Mouse (Mus musculus) embryonic facial prominence, embryonic 12.5 days (tissue): ENCODE data around the gene Npas4. TPM values are rescaled to one million over a fixed set of nuclear protein-coding genes. Genes with fewer than 3 reads are reported as not detected.

Source experiments
- ATAC-seq: fragments of 200-750 bp; cut with Nextera tagmentation; 2 replicates; pipeline ENCODE4 v1.8.0; 2017; ENCODE audit not compliant: insufficient number of reproducible peaks, insufficient read depth, low FRiP score, low TSS enrichment
- H3K27ac ChIP-seq: fragments of 300-500 bp; sonication (generic); 2 replicates; pipeline ENCODE4 v1.5.1; 2016; ENCODE audit warnings: mild to moderate bottlenecking
- H3K27me3 ChIP-seq: fragments of 300-500 bp; sonication (generic); 2 replicates; pipeline ENCODE4 v1.6.1; 2016; ENCODE audit warnings: mild to moderate bottlenecking, moderate library complexity
- H3K36me3 ChIP-seq: fragments of 300-500 bp; sonication (generic); 2 replicates; pipeline ENCODE4 v1.6.1; 2016; ENCODE audit warnings: mild to moderate bottlenecking
- H3K4me1 ChIP-seq: fragments of 300-500 bp; sonication (generic); 2 replicates; pipeline ENCODE4 v1.6.1; 2016
- H3K4me2 ChIP-seq: fragments of 300-500 bp; sonication (generic); replicated peaks from 2 replicates; pipeline ENCODE4 v1.6.1; 2016; ENCODE audit warnings: mild to moderate bottlenecking, moderate library complexity
- H3K4me3 ChIP-seq: fragments of 300-500 bp; sonication (generic); 2 replicates; pipeline ENCODE4 v1.5.1; 2016; ENCODE audit warnings: mild to moderate bottlenecking
- H3K9ac ChIP-seq: fragments of 300-500 bp; sonication (generic); 2 replicates; pipeline ENCODE4 v1.6.1; 2016; ENCODE audit warnings: mild to moderate bottlenecking, moderate library complexity
- H3K9me3 ChIP-seq: fragments of 300-500 bp; sonication (generic); 2 replicates; pipeline ENCODE4 v1.6.1; 2016; ENCODE audit warnings: mild to moderate bottlenecking, moderate library complexity
- WGBS: fragments of 180-500 bp; shearing (Covaris S2); methylation state at CpG from one replicate; pipeline ENCODE4 v1.1.7; 2016; 5-methylcytosine and 5-hydroxymethylcytosine counted together
- polyA plus RNA-seq: library from polyadenylated mRNA; unstranded; fragments of >200 nt; fragmentation: Nextera tagmentation; extraction: Ambion mirVana; gene quantifications from 2 replicates; pipeline ENCODE4 v1.2.1, GENCODE M21; 2016

Npas4 gene
- polyA plus RNA-seq = 0.08 TPM in 1 of 2 replicates, not detected in the other

GRCm38 (mm10) chr19:4990256-4990625 lies at the start of gene Npas4:
TSS of gene Npas4 (minus strand) at chr19:4990316.
- H3K9ac ChIP-seq = no peak within 1 kb of the TSS
- no peak within 1 kb of the TSS for H3K27ac ChIP-seq
- ATAC-seq = no peak
- H3K9me3 ChIP-seq = no peaks in the 10 kb centered on the region
- 0 out of 2 replicates have a peak within 1 kb of the TSS, but pooled peaks have one; percentile 4 for H3K4me3 ChIP-seq
- WGBS = 22% methylated on average over 4 of the region's 4 CpGs
- H3K4me2 ChIP-seq = peak within 1 kb of the TSS; percentile 24; the same call in 1 of the 2 replicates
- H3K27me3 ChIP-seq = peaks cover 69% of the 10 kb centered on the region
- H3K4me1 ChIP-seq = no peaks in the 10 kb centered on the region
- no peaks in the 10 kb centered on the region for H3K36me3 ChIP-seq

DNA sequence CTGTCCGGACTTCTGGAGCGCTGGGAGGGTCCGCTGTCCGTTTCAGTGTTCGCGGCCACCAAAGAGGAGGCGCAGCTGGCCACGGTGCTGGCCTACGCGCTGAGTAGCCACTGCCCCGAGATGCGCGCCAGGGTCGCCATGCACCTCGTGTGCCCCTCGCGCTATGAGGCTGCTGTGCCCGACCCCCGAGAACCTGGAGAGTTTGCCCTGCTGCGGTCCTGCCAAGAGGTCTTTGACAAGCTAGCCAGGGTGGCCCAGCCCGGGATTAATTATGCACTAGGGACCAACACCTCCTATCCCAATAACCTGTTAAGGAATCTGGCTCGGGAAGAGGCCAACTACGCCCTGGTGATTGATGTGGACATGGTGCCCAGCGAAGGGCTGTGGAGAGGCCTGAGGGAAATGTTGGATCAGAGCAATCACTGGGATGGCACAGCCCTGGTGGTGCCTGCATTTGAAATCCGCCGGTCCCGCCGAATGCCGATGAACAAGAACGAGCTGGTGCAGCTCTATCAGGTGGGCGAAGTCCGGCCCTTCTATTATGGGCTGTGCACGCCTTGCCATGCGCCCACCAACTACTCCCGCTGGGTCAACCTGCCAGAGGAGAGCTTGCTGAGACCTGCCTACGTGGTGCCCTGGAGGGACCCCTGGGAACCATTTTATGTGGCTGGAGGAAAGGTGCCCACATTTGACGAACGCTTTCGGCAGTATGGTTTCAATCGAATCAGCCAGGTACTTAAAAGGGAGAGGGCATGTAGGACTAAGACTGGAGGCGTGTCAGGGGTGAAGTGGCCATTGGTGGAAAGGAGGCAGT lies 49.4 kb upstream of the Npas4 start:
- WGBS = 15% methylated on average over 41 of the region's 41 CpGs
- Histone ChIP-seq H3K4me1 (peaks cover 35% of the 10 kb centered on the region), H3K9ac (peak overlapping the region; percentile 94), H3K27ac (peak overlapping the region; percentile 83; the same call in 1 of the 2 replicates), H3K9me3 (no peaks in the 10 kb centered on the region), H3K36me3 (peaks cover 9% of the 10 kb centered on the region), H3K4me3 (peak overlapping the region; percentile 91), H3K4me2 (peak overlapping the region; percentile 99), H3K27me3 (no peaks in the 10 kb centered on the region)
- ATAC-seq = no peak

GRCm38 (mm10) chr19:5038709-5039156 lies 48.6 kb upstream of the Npas4 start, which contains the start of the genes B4gat1 and AC124502.3:
TSS of gene B4gat1 (plus strand) at chr19:5038826.
TSS of gene AC124502.3 (plus strand) at chr19:5038891.
- peak within 1 kb of the TSS; percentile 94 for H3K9ac ChIP-seq
- H3K27me3 ChIP-seq = no peaks in the 10 kb centered on the region
- H3K36me3 ChIP-seq = peaks cover 5% of the 10 kb centered on the region
- H3K4me1 ChIP-seq = peaks cover 35% of the 10 kb centered on the region
- H3K4me2 ChIP-seq = peak within 1 kb of the TSS; percentile 99
- no peaks in the 10 kb centered on the region for H3K9me3 ChIP-seq
- WGBS = under 1% methylated on average over 44 of the region's 44 CpGs
- peak; percentile 86 for ATAC-seq
- H3K4me3 ChIP-seq = peak within 1 kb of the TSS; percentile 91
- H3K27ac ChIP-seq = peak within 1 kb of the TSS; percentile 83

DNA sequence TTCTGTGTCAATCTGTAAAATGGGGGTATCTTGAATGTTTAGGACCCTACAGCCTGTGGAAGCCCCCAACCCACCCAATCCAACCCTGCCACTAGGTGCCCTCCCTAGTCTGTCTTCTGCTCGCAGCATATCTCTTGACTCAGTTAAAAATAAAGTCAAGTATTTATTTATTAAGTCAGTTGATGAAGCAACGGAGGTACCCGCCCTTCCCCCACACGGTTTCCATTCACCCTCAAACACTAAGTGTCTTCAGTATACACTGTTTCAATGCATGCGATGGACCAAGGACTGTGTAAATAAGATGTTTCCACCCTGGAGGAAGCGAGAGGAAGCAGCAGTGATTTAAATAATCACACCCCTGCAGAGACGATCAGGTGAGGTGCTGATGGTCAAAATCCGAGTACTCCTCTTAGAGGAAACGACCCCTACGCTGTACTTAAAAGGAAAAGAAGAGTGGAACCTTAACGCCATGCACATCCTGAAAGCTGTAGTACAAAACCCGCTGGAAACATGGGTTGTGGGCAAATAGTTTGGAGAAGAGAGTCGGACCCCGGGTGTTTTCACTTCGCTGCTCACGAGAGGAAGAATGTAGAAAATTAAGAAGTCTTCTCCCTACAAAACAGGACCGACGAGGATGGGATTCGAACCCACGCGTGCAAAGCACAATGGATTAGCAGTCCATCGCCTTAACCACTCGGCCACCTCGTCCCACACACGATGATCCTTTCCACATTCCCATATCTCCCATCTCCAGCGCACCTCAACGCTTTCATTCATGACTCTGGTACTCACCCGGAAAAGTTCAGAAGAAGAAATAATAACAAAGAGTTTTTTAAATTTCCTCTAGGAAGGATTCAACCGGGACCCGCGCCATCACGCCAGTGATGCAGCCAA lies 47.8 kb upstream of the Npas4 start:
- no peak for ATAC-seq
- 6% methylated on average over 32 of the region's 32 CpGs for WGBS

DNA sequence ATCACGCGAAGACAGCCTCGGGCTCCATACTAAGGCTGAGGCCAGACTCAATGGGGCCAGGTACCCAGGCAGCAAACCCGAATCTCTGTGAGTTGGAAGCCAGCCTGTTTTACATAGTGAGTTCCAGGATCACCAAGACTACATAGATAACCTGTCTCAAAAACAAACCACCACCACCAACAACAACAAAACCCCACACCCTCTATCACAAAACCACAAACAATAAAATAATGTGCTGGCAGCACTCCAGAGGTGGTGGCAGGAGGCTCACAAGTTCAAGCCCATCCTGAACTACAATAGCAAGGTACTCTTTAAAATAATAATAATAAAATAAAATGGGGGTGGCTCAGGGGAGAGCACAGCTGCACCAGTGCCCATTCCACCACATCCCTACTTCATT lies 46.5 kb upstream of the Npas4 start:
- WGBS = 74% methylated on average over 4 of the region's 4 CpGs
- H3K9ac ChIP-seq = no peak overlapping the region
- no peak for ATAC-seq

More for the DNA sequence above, 47.8 kb upstream of the Npas4 start:
- Histone ChIP-seq H3K27ac (peak overlapping the region; percentile 83), H3K36me3 (no peaks in the 10 kb centered on the region), H3K27me3 (no peaks in the 10 kb centered on the region), H3K4me3 (peak overlapping the region; percentile 91), H3K4me2 (peak overlapping the region; percentile 99), H3K9me3 (no peaks in the 10 kb centered on the region), H3K9ac (peak overlapping the region; percentile 94), H3K4me1 (peaks cover 35% of the 10 kb centered on the region)

DNA sequence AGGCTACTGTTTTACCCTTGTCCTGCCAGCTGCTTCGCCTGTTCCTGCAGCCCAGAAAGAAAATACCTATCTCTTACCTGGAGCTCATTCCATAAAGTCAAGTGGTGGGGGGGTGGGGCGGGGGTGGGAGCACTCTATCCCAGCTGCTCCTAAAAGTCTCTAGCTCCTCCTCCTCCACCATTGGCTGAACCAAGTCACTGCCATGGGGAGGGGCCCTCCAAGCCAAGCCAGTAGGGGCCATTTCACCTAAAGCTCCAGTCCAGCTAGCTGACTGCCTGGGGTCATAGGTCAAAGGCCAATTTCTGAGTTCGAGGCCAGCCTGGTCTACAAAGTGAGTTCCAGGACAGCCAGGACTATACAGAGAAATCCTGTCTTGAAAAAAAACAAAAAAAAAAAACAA lies 42.6 kb upstream of the Npas4 start:
- Histone ChIP-seq H3K4me2 (no peak overlapping the region), H3K36me3 (peaks cover 42% of the 10 kb centered on the region), H3K4me3 (no peak overlapping the region), H3K27me3 (no peaks in the 10 kb centered on the region), H3K4me1 (0 out of 2 replicates have a peak, but pooled peaks cover 7% of the 10 kb centered on the region), H3K9me3 (no peaks in the 10 kb centered on the region), H3K9ac (no peak overlapping the region), H3K27ac (no peak overlapping the region)
- ATAC-seq = no peak
- WGBS = 84% methylated on average over 3 of the region's 3 CpGs

More for the DNA sequence above, 46.5 kb upstream of the Npas4 start:
- Histone ChIP-seq H3K27me3 (no peaks in the 10 kb centered on the region), H3K4me2 (no peak overlapping the region), H3K4me1 (peaks cover 28% of the 10 kb centered on the region), H3K9me3 (no peaks in the 10 kb centered on the region), H3K4me3 (no peak overlapping the region), H3K27ac (no peak overlapping the region), H3K36me3 (peaks cover 5% of the 10 kb centered on the region; the same call in 1 of the 2 replicates)

DNA sequence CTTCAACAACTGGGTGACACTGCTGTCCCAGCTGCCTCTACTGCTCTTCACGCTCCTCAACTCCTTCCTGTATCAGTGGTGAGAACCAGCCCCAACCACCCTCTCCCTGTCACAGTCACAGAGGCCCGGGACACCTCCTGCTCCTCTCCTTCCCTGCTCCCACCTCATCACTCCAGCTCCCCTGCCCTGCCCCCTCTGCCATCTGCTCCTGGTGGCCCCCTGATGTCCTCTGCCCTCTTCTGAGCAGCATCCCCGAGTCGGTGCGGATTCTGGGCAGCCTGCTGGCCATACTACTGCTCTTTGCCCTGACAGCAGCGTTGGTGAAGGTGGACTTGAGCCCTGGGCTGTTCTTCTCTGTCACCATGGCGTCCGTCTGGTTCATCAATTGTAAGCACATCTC lies 36.0 kb upstream of the Npas4 start:
- H3K27ac ChIP-seq = no peak overlapping the region
- H3K27me3 ChIP-seq = no peaks in the 10 kb centered on the region
- H3K4me2 ChIP-seq = no peak overlapping the region
- H3K9ac ChIP-seq = no peak overlapping the region
- no peaks in the 10 kb centered on the region for H3K9me3 ChIP-seq
- H3K36me3 ChIP-seq = peaks cover 39% of the 10 kb centered on the region
- ATAC-seq = no peak
- 85% methylated on average over 8 of the region's 8 CpGs for WGBS
- peaks cover 6% of the 10 kb centered on the region; the same call in 1 of the 2 replicates for H3K4me1 ChIP-seq
- no peak overlapping the region for H3K4me3 ChIP-seq

DNA sequence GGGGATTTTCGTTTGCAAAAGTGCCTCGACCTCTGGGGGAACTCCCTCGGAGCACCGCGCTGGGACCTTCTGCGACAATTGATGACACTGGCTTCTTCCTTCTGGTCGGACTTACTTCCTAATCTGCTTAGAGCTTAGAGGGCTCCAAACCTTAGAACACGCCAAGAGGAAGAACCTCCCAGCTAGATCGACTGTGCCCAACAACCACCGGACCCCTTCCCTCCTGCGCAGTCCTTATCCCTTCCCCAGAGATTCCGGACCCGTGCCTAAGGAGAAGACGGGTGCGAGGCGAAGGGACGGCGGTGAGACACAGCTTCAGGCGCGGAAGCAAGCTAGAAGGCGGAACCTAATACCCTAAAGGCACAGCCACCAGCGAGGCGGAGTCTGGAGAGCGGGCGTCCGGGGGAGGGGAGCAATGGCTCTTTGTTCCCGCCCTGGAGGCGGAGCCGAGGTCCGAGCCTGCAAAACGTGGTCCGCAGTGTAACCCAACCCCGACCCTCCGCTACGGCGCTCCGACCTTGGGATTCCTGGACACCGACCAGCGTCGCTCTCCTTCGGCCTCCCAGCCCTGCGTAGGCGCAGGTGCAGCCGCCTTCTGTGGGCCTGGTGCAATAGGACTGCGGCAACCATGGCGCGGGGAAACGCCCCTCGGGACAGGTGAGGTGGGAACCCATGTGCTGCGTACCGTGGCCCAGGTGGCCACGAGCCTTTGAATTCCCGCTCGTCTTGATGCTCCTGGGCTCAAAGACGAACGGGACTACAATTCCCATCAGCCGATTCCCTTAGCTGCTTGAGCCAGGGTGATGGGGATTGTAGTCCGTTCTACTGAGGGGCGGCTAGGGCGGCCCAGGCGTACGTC lies 33.7 kb upstream of the Npas4 start, which contains the start of gene Slc29a2:
Gene Slc29a2 (plus strand): TSS at position 240 of the 859 bp plus-strand sequence.
- Histone ChIP-seq H3K27me3 (no peaks in the 10 kb centered on the region), H3K27ac (peak within 1 kb of the TSS; percentile 67), H3K36me3 (peaks cover 18% of the 10 kb centered on the region), H3K9me3 (no peaks in the 10 kb centered on the region), H3K9ac (peak within 1 kb of the TSS; percentile 66), H3K4me2 (peak within 1 kb of the TSS; percentile 89), H3K4me1 (peaks cover 6% of the 10 kb centered on the region; the same call in 1 of the 2 replicates), H3K4me3 (peak within 1 kb of the TSS; percentile 71)
- under 1% methylated on average over 62 of the region's 62 CpGs for WGBS
- ATAC-seq = peak; percentile 96

DNA sequence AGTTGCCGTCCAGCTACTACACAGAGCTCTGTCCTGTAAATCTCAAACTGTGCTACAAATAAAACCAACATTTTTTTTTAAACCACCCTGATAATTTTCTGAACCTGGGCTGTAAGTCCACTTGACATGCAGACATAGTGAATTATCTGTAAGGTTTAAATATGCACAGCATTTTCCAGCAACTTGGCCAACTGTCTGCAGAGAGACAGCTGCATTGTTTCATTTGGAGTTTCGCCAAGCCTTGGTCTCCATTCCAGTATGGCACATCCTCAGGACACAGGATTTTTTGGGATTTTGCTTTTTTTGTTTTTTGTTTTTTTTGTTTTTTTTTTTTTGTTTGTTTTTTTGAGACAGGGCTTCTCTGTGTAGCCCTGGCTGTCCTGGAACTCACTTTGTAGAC lies 31.3 kb upstream of the Npas4 start:
- Histone ChIP-seq H3K4me2 (no peak overlapping the region), H3K36me3 (0 out of 2 replicates have a peak, but pooled peaks cover 3% of the 10 kb centered on the region), H3K4me3 (no peak overlapping the region), H3K27me3 (no peaks in the 10 kb centered on the region), H3K9me3 (no peaks in the 10 kb centered on the region), H3K4me1 (peaks cover 7% of the 10 kb centered on the region; the same call in 1 of the 2 replicates), H3K27ac (no peak overlapping the region), H3K9ac (no peak overlapping the region)
- WGBS = 83% methylated on average over 2 of the region's 2 CpGs
- no peak for ATAC-seq

DNA sequence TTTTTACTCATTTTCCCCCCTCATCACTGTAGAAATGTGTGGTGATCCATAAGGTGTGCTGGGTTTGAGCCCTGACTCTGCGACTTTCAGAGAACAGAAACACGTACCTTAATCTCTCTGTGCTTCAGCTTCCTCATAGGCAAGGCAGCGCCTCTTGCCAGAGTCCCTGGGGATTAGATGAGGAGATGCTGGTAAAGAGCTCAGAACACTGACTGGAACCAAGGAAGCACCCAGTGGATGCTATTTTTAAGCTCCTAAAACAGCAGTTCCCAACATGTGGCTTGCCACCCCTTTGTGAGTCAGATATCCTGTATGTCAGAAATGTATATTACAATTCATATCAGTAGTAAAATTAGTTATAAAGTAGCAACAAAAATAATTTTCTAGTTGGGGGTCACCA lies 28.1 kb upstream of the Npas4 start:
- Histone ChIP-seq H3K27ac (no peak overlapping the region), H3K9me3 (no peaks in the 10 kb centered on the region), H3K27me3 (no peaks in the 10 kb centered on the region), H3K36me3 (no peaks in the 10 kb centered on the region), H3K4me3 (no peak overlapping the region), H3K9ac (no peak overlapping the region), H3K4me1 (peaks cover 7% of the 10 kb centered on the region; the same call in 1 of the 2 replicates), H3K4me2 (no peak overlapping the region)
- 80% methylated on average over 3 of the region's 3 CpGs for WGBS
- ATAC-seq = no peak
